Mouse (Mus musculus) embryonic facial prominence, embryonic 14.5 days (tissue): ENCODE results near the gene Trdmt1. TPM values are rescaled to one million over a fixed set of nuclear protein-coding genes. Genes with fewer than 3 reads are reported as not detected.
A peak's percentile ranks its signal among the peaks of the same experiment; 100 is the strongest.

Experiments
- ATAC-seq: fragments of 200-750 bp; cut with Nextera tagmentation; 2 replicates; pipeline ENCODE4 v1.8.0; 2017; ENCODE audit warnings: low read depth, moderate number of reproducible peaks, moderate TSS enrichment
- DNase-seq: peaks from one replicate; pipeline ENCODE4 v3.0.0-alpha.2; 2015; ENCODE audit warnings: low spot score
- H3K27ac ChIP-seq: fragments of 300-500 bp; sonication (generic); replicated peaks from 2 replicates; pipeline ENCODE4 v1.5.1; 2014; ENCODE audit warnings: low read depth, mild to moderate bottlenecking, low read length, moderate library complexity
- H3K27me3 ChIP-seq: fragments of 300-500 bp; sonication (generic); replicated peaks from 2 replicates; pipeline ENCODE4 v1.6.1; 2014; ENCODE audit warnings: low read length; ENCODE audit not compliant: control insufficient read depth, insufficient read depth
- H3K36me3 ChIP-seq: fragments of 300-500 bp; sonication (generic); 2 replicates; pipeline ENCODE4 v1.6.1; 2014; ENCODE audit warnings: low read length, mixed read lengths; ENCODE audit not compliant: control insufficient read depth, insufficient read depth
- H3K4me1 ChIP-seq: fragments of 300-500 bp; sonication (generic); 2 replicates; pipeline ENCODE4 v1.6.1; 2014; ENCODE audit warnings: antibody characterized with exemption, low read length; ENCODE audit not compliant: control insufficient read depth, insufficient read depth
- H3K4me2 ChIP-seq: fragments of 300-500 bp; sonication (generic); 2 replicates; pipeline ENCODE4 v1.6.1; 2014; ENCODE audit warnings: low read depth, mild to moderate bottlenecking, low read length, moderate library complexity, mixed read lengths
- H3K4me3 ChIP-seq: fragments of 300-500 bp; sonication (generic); 2 replicates; pipeline ENCODE4 v1.5.1; 2014; ENCODE audit warnings: low read depth, mild to moderate bottlenecking, low read length
- H3K9ac ChIP-seq: fragments of 300-500 bp; sonication (generic); 2 replicates; pipeline ENCODE4 v1.6.1; 2014; ENCODE audit warnings: low read depth, mild to moderate bottlenecking, low read length, moderate library complexity, mixed read lengths
- H3K9me3 ChIP-seq: fragments of 300-500 bp; sonication (generic); 2 replicates; pipeline ENCODE4 v1.6.1; 2016; ENCODE audit warnings: low read length; ENCODE audit not compliant: control insufficient read depth
- WGBS: fragments of 180-500 bp; shearing (Covaris S2); extraction: QIAGEN DNeasy Blood & Tissue Kit; methylation state at CpG from one replicate; pipeline ENCODE4 v1.1.7; 2014; 5-methylcytosine and 5-hydroxymethylcytosine counted together
- polyA plus RNA-seq: library from polyadenylated mRNA; unstranded; fragments of >200 nt; fragmentation: Nextera tagmentation; extraction: Ambion mirVana; gene quantifications from 2 replicates; pipeline ENCODE4 v1.2.1, GENCODE M21; 2014

The Trdmt1 gene
- polyA plus RNA-seq, 1 experiment from 2014 or later, result 11.5 TPM

- ATAC-seq (no peak), DNase-seq (peak; percentile 78)
- H3K27me3 ChIP-seq, result no peaks in the 10 kb centered on the region
These were observed 31.5 kb upstream of the Trdmt1 start for GRCm38 (mm10) chr2:13575926-13576325.

GRCm38 (mm10) chr2:13575287-13575801, 30.9 kb upstream of the Trdmt1 start:
- Histone ChIP-seq H3K4me3 (peak overlapping the region; percentile 90), H3K4me2 (peak overlapping the region; percentile 75), H3K27me3 (no peaks in the 10 kb centered on the region), H3K9ac (peak overlapping the region; percentile 85), H3K4me1 (peaks cover 29% of the 10 kb centered on the region), H3K36me3 (peaks cover 39% of the 10 kb centered on the region), H3K27ac (peak overlapping the region; percentile 98), H3K9me3 (no peaks in the 10 kb centered on the region)
- 0% methylated on average over 13 of the region's 13 CpGs for WGBS
- ATAC-seq, result no peak
- peak; percentile 91 for DNase-seq

More at GRCm38 (mm10) chr2:13575926-13576325, 31.5 kb upstream of the Trdmt1 start:
- Histone ChIP-seq H3K9me3 (no peaks in the 10 kb centered on the region), H3K27ac (peak overlapping the region; percentile 98), H3K4me2 (peak overlapping the region; percentile 75), H3K9ac (peak overlapping the region; percentile 85), H3K4me1 (peaks cover 29% of the 10 kb centered on the region), H3K4me3 (peak overlapping the region; percentile 90), H3K36me3 (peaks cover 45% of the 10 kb centered on the region)
- WGBS, result 7% methylated on average over 6 of the region's 6 CpGs

DNA sequence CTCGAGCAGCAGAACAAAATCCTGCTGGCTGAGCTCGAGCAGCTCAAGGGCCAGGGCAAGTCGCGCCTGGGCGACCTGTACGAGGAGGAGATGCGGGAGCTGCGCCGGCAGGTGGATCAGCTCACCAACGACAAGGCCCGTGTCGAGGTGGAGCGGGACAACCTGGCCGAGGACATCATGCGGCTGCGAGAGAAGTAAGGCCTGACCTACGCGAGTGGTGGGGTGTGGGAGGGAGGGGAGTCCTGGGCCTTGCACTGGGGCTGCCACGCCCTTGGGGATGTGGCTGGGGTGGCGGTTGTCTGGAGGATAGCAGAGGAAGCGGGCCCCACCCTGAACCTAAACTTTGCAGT, 30.3 kb upstream of the Trdmt1 start:
- Histone ChIP-seq H3K4me1 (peaks cover 29% of the 10 kb centered on the region), H3K27me3 (no peaks in the 10 kb centered on the region), H3K4me3 (peak overlapping the region; percentile 90), H3K36me3 (peaks cover 33% of the 10 kb centered on the region), H3K9me3 (no peaks in the 10 kb centered on the region), H3K9ac (peak overlapping the region; percentile 85), H3K4me2 (peak overlapping the region; percentile 75), H3K27ac (peak overlapping the region; percentile 98)
- under 1% methylated on average over 16 of the region's 21 CpGs for WGBS
- DNase-seq, result peak; percentile 66
- ATAC-seq, result no peak

GRCm38 (mm10) chr2:13574066-13574800, 29.8 kb upstream of the Trdmt1 start:
- peak overlapping the region; percentile 90 for H3K4me3 ChIP-seq
- under 1% methylated on average over 46 of the region's 46 CpGs for WGBS
- peak overlapping the region; percentile 75 for H3K4me2 ChIP-seq
- DNase-seq, result peak; percentile 97
- H3K27me3 ChIP-seq, result no peaks in the 10 kb centered on the region
- ATAC-seq, result peak; percentile 93
- no peaks in the 10 kb centered on the region for H3K9me3 ChIP-seq
- peak overlapping the region; percentile 98 for H3K27ac ChIP-seq
- peaks cover 29% of the 10 kb centered on the region for H3K4me1 ChIP-seq
- H3K9ac ChIP-seq, result peak overlapping the region; percentile 85
- peaks cover 28% of the 10 kb centered on the region for H3K36me3 ChIP-seq

DNA sequence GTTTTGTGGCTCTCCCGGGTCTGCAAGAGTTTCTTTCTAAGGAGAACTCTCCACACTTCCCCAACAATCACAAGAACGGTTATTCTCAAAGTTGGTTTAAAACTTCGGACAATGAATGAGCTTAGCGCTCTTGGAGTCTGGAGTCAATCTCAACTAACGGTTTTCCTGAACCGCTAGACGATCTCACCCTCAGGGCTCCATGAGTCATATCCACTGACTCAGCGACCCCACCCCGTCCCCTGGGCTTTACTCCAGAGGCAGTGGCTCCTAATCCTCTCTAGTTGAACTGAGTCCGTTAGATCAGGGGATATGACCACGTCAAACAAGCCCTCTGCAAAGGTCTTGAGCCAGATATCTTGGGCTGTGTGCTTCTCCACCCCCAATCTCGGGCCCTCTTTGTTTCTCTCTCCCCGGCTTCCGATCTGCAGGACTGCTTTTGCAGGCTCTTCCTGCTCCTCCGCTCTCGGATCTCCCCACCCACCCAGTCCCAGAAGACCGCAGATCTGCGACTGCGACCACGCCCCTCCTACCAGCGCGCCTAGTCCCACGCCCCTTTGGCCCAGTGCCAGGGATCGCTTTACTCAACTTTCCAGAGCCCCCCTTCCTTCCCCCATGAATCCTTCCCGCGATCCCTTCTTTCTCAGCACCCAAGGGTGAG, 29.1 kb upstream of the Trdmt1 start, which contains the start of gene Vim:
Gene Vim (plus strand): TSS at position 520 of the 658 bp plus-strand sequence.
- peaks cover 25% of the 10 kb centered on the region for H3K4me1 ChIP-seq
- no peaks in the 10 kb centered on the region for H3K27me3 ChIP-seq
- ATAC-seq, result peak; percentile 94
- H3K4me2 ChIP-seq, result peak within 1 kb of the TSS; percentile 75
- peak within 1 kb of the TSS; percentile 98 for H3K27ac ChIP-seq
- H3K9ac ChIP-seq, result peak within 1 kb of the TSS; percentile 85
- DNase-seq, result peak; percentile 98
- H3K9me3 ChIP-seq, result no peaks in the 10 kb centered on the region
- H3K36me3 ChIP-seq, result peaks cover 22% of the 10 kb centered on the region
- WGBS, result under 1% methylated on average over 26 of the region's 26 CpGs
- H3K4me3 ChIP-seq, result peak within 1 kb of the TSS; percentile 90

DNA sequence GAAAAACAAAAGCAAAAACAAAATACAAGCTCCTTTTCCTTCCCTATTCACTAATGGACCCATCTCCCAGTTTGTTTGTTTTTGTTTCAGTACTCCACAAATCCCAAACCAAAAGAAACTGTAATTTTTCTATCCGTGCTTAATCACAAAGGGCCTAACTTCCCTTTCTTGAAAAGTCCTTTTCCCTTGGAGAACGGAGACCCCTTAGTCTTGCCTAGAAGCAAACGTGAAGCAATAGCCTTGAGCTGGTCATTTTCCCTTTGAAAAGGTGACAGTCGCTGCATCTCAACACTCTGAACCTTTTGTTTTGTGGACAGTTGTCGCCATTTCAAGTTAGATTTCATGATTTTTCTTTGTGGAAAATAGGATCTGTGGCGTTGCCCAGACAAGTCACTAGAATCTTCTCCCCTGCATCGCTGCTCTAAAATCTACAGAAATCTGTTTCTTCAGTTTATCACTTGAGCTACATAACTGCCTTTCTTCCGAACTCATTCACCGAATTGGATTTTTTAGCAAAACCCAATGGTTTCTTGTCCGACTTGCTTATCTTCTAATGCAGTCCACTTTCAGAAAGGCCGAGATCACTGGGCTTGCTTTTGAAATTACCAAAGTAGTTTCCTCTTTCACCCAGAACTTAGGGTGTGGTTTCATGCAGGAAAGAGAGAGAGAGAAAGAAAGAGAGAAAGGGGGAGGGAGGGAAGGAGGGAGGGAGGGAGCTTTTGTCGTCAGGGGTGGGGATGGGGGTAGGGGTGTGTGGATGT, 28.4 kb upstream of the Trdmt1 start:
- no peak for DNase-seq
- Histone ChIP-seq H3K27me3 (no peaks in the 10 kb centered on the region), H3K9ac (peak overlapping the region; percentile 85), H3K36me3 (peaks cover 16% of the 10 kb centered on the region), H3K4me2 (peak overlapping the region; percentile 75), H3K4me1 (peaks cover 23% of the 10 kb centered on the region), H3K9me3 (no peaks in the 10 kb centered on the region), H3K4me3 (peak overlapping the region; percentile 90), H3K27ac (peak overlapping the region; percentile 98)
- WGBS, result 7% methylated on average over 12 of the region's 12 CpGs
- ATAC-seq, result peak; percentile 12

DNA sequence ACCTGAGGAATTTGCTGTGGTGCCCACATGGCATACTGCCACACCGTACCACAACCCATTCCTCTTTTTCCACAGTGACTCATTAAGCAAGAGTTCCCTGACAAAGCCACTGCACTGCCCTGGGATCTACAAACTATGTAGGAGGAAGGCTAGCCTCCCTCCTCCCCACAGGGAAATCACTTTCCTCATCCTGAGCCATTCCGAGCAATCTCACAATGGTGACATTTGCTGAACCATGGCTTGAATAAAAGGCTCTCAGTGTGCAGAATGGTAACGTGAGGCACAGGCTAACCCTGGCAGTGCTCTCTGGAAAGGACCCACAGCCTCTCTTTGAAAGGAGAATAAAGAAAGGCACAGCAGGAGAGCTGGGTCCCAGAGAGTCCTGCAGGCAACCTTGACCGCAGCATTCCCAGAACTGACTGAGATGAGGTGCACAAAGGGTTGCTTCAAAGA, 27.7 kb upstream of the Trdmt1 start:
- H3K4me2 ChIP-seq, result peak overlapping the region; percentile 75
- H3K27me3 ChIP-seq, result no peaks in the 10 kb centered on the region
- H3K4me3 ChIP-seq, result no peak overlapping the region
- DNase-seq (peak; percentile 25), ATAC-seq (no peak)
- H3K4me1 ChIP-seq, result peaks cover 19% of the 10 kb centered on the region
- peak overlapping the region; percentile 98 for H3K27ac ChIP-seq
- no peaks in the 10 kb centered on the region for H3K9me3 ChIP-seq
- H3K9ac ChIP-seq, result 0 out of 2 replicates have a peak overlapping the region, but pooled peaks have one; percentile 85
- WGBS, result 31% methylated on average over 4 of the region's 4 CpGs
- H3K36me3 ChIP-seq, result peaks cover 11% of the 10 kb centered on the region

DNA sequence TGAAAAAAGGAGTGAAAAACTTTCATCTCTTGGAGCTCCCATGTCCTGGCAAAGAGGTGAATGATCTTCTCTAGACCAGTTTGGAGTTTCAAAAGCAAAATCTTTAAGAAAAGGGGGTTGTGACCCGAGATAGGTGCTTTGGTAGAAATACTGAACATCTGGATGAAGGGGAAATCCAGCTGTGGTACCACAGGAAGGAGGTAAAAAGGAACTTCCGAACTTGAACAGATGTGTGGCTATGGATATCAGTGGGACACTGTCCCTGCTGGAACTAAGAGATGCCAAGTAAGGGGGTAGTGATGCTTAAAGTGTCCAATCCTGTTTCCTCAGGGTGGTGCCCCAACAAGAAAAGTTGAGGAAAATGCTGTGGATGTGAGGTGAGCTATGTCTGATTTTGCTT, 25.7 kb upstream of the Trdmt1 start:
- DNase-seq (no peak), ATAC-seq (no peak)
- Histone ChIP-seq H3K4me1 (peaks cover 15% of the 10 kb centered on the region), H3K36me3 (no peaks in the 10 kb centered on the region), H3K27ac (no peak overlapping the region), H3K9me3 (no peaks in the 10 kb centered on the region), H3K9ac (no peak overlapping the region), H3K27me3 (no peaks in the 10 kb centered on the region), H3K4me2 (no peak overlapping the region), H3K4me3 (no peak overlapping the region)
- 68% methylated on average over 2 of the region's 2 CpGs for WGBS
